Mouse (Mus musculus) kidney, adult 2 months (tissue): ENCODE data around the gene Gm10382. TPM values are rescaled to one million over a fixed set of nuclear protein-coding genes. Genes with fewer than 3 reads are reported as not detected.
"Not testable (repeated sequence)": the region's sequence is repeated elsewhere in the genome, so short reads cannot be mapped to it uniquely, and the experiment has no call there.

Experiments
- DNase-seq: peaks from one replicate; pipeline ENCODE4 v3.0.0; 2021
- H3K27ac ChIP-seq: fragments of 200-500 bp; 2 replicates; pipeline ENCODE4 v1.5.1; 2012; ENCODE audit warnings: low read depth, low read length, control low read depth, inconsistent platforms; ENCODE audit not compliant: insufficient read depth
- H3K27me3 ChIP-seq: fragments of 200-500 bp; replicated peaks from 2 replicates; pipeline ENCODE4 v1.6.1; 2012; ENCODE audit warnings: mild to moderate bottlenecking, moderate library complexity, low read length, inconsistent platforms; ENCODE audit not compliant: control insufficient read depth, insufficient read depth
- H3K36me3 ChIP-seq: fragments of 200-500 bp; 2 replicates; pipeline ENCODE4 v1.6.1; 2012; ENCODE audit warnings: mild to moderate bottlenecking, moderate library complexity, low read length, inconsistent platforms; ENCODE audit not compliant: control insufficient read depth, insufficient read depth
- H3K4me1 ChIP-seq: fragments of 200-500 bp; 2 replicates; pipeline ENCODE4 v1.6.1; 2011; ENCODE audit warnings: low read length; ENCODE audit not compliant: control insufficient read depth, insufficient read depth
- H3K4me3 ChIP-seq: fragments of 200-500 bp; 2 replicates; pipeline ENCODE4 v1.5.1; 2011; ENCODE audit warnings: mild to moderate bottlenecking, low read depth, low read length, control low read depth; ENCODE audit not compliant: insufficient read depth
- CTCF ChIP-seq: fragments of 200-500 bp; conservative IDR thresholded peaks from 2 replicates; pipeline ENCODE4 v1.5.1; 2011; ENCODE audit warnings: low read depth, mild to moderate bottlenecking, control low read depth, low read length, moderate library complexity, mixed read lengths; ENCODE audit not compliant: insufficient read depth, insufficient read length
- POLR2A ChIP-seq: fragments of 200-500 bp; IDR thresholded peaks from one replicate; pipeline ENCODE4 v1.6.1; 2011; ENCODE audit warnings: low read depth, low read length, control low read depth
- WGBS: fragments of 180-500 bp; shearing (Covaris S2); methylation state at CpG from one replicate; pipeline ENCODE4 v1.1.7; 2018; 5-methylcytosine and 5-hydroxymethylcytosine counted together
- polyA plus RNA-seq: library from polyadenylated mRNA; depleted of rRNA; stranded (reverse); fragments of >200 nt; gene quantifications from 2 replicates; pipeline ENCODE4 v1.2.3, GENCODE M21; 2012

The Gm10382 gene
- polyA plus RNA-seq, 1 experiment: 0.33 TPM

DNA sequence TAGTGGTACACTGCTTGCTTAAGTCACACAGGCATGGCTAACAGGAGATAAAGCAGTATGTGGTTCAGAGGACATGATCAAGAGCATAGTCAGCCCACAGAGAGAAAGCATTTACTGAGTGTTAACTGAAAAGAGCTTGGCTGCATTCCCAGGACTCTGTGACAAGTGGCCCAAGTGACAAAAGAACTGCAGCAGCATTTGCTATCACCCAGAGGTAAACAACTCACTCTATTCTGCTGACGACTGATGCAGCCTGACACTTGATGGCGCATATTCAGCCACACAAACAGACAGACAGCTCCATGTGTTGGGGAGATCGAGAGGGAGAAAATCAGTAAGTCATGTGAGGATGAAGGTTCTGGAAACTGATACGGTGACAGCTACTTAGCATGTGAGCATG, 24.6 kb downstream of the Gm10382 start:
- Histone ChIP-seq H3K4me1 (no peaks in the 10 kb centered on the region), H3K27ac (no peak overlapping the region), H3K27me3 (no peaks in the 10 kb centered on the region), H3K4me3 (no peak overlapping the region), H3K36me3 (no peaks in the 10 kb centered on the region)
- TF ChIP-seq POLR2A: no peak
- no peak for TF ChIP-seq CTCF
- 91% methylated on average over 4 of the region's 4 CpGs for WGBS
- DNase-seq: no peak

GRCm38 (mm10) chr5:125416183-125416582, 27.1 kb downstream of the Gm10382 start:
- H3K27ac ChIP-seq: no peak overlapping the region
- DNase-seq: no peak
- no peak overlapping the region for H3K4me3 ChIP-seq
- no peaks in the 10 kb centered on the region for H3K4me1 ChIP-seq
- no peak for TF ChIP-seq CTCF
- TF ChIP-seq POLR2A: no peak
- 92% methylated on average over 8 of the region's 8 CpGs for WGBS
- H3K27me3 ChIP-seq: no peaks in the 10 kb centered on the region
- H3K36me3 ChIP-seq: no peaks in the 10 kb centered on the region; the same call in 1 of the 2 replicates

DNA sequence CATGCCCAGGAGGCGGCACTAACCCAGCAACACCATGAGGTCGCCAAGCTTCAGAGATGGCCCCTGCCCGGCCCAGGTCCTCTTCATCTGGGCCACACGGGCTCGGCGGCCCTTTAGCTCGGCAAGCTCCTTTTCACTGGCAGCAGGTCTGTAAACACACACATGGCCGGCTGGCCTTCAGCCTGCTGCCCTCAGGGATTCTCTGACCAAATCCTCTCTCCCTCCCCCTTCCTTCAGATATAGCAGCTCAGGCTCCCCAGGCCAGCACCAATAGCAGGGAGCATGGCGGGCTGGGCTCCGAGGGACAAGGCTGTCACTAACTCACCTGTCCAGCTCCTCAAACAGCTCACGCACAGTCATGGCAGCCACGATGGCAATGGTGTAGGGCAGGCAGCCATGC, 29.5 kb downstream of the Gm10382 start:
- Histone ChIP-seq H3K4me3 (no peak overlapping the region), H3K27ac (no peak overlapping the region), H3K4me1 (no peaks in the 10 kb centered on the region), H3K36me3 (no peaks in the 10 kb centered on the region; the same call in 1 of the 2 replicates), H3K27me3 (no peaks in the 10 kb centered on the region)
- no peak for DNase-seq
- WGBS: 91% methylated on average over 12 of the region's 12 CpGs
- TF ChIP-seq CTCF (no peak), POLR2A (no peak)

DNA sequence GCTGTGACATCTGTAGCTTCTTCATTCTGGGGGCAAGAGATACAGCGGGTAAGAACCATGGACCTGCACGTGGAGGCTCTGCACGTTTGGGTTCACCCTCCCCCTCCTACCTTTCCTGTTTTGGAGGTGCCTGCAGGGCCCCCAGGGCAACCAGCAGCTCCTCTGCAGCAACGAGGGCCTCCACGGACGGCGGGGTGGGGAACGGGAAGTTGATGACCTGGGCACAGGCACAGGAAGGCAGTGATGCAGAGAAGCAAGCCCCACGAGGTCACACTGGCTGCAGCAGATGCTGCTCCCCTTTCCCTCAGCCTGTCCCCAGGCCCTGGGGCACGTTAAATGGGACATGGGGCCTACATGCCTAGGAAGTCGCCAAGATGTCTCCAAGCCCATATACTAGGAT, 30.0 kb downstream of the Gm10382 start:
- TF ChIP-seq POLR2A (no peak), CTCF (no peak)
- no peak overlapping the region for H3K4me3 ChIP-seq
- no peaks in the 10 kb centered on the region for H3K27me3 ChIP-seq
- H3K4me1 ChIP-seq: no peaks in the 10 kb centered on the region
- 54% methylated on average over 11 of the region's 11 CpGs for WGBS
- H3K36me3 ChIP-seq: no peaks in the 10 kb centered on the region; the same call in 1 of the 2 replicates
- no peak overlapping the region for H3K27ac ChIP-seq
- no peak for DNase-seq

GRCm38 (mm10) chr5:125425698-125426276, 36.7 kb downstream of the Gm10382 start:
- no peak for DNase-seq
- H3K27me3 ChIP-seq: no peaks in the 10 kb centered on the region
- no peaks in the 10 kb centered on the region for H3K36me3 ChIP-seq
- TF ChIP-seq CTCF: no peak
- no peak for TF ChIP-seq POLR2A
- no peaks in the 10 kb centered on the region for H3K4me1 ChIP-seq
- H3K27ac ChIP-seq: no peak overlapping the region
- no peak overlapping the region for H3K4me3 ChIP-seq
- 89% methylated on average over 10 of the region's 10 CpGs for WGBS

DNA sequence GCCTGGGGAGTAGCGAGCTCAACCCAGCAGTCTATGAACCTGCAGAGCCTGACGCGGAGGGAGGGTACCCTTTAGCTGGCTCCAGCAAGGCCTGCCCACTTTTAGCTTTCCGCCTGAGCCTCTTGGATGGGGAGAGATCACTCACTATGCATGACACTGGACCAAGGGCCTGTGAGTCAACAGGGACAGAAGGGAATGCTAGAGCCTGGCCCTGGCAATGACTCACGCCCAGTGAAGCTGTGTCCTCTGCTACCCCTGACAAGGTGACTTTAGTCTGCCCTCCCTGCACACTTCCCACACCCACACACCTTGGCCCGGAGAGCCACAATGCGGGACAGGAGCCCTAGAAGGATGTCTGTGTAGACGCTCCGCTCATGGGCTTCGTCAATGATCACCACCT, 37.2 kb downstream of the Gm10382 start:
- no peaks in the 10 kb centered on the region for H3K27me3 ChIP-seq
- no peak overlapping the region for H3K27ac ChIP-seq
- H3K4me1 ChIP-seq: no peaks in the 10 kb centered on the region
- no peak for TF ChIP-seq CTCF
- TF ChIP-seq POLR2A: no peak
- 90% methylated on average over 10 of the region's 10 CpGs for WGBS
- DNase-seq: no peak
- H3K4me3 ChIP-seq: no peak overlapping the region
- H3K36me3 ChIP-seq: no peaks in the 10 kb centered on the region

GRCm38 (mm10) chr5:125432324-125432723, 43.2 kb downstream of the Gm10382 start:
- DNase-seq, H3K4me1 ChIP-seq, H3K27me3 ChIP-seq, H3K27ac ChIP-seq, H3K4me3 ChIP-seq, H3K36me3 ChIP-seq: not testable (repeated sequence)
- WGBS: 96% methylated on average over 2 of the region's 2 CpGs

GRCm38 (mm10) chr5:125433793-125434337, 44.7 kb downstream of the Gm10382 start, which contains the start of gene Dhx37:
Gene Dhx37, minus strand, starts transcription at chr5:125434121.
- peak within 1 kb of the TSS; percentile 82 for H3K4me3 ChIP-seq
- TF ChIP-seq CTCF (no peak), POLR2A (peak; percentile 55)
- H3K36me3 ChIP-seq: no peaks in the 10 kb centered on the region
- WGBS: 1% methylated on average over 46 of the region's 46 CpGs
- H3K27ac ChIP-seq: 0 out of 2 replicates have a peak within 1 kb of the TSS, but pooled peaks have one; percentile 3
- DNase-seq: peak; percentile 96
- 0 out of 2 replicates have a peak, but pooled peaks cover 8% of the 10 kb centered on the region for H3K4me1 ChIP-seq
- no peaks in the 10 kb centered on the region for H3K27me3 ChIP-seq
